Mouse (Mus musculus): Measurements from ENCODE around the gene 6330409D20Rik. TPM values are rescaled to one million over a fixed set of nuclear protein-coding genes. Genes with fewer than 3 reads are reported as not detected.

The 6330409D20Rik gene
- total RNA-seq, 2 experiments from 2014 or later: not detected

GRCm38 (mm10) chr2:32750887-32751664 is 10.3 kb upstream of the 6330409D20Rik start:
- Histone ChIP-seq H3K4me3 (peak overlapping the region; percentile 31), H3K27ac (no peak overlapping the region)
- TF ChIP-seq CTCF (IDR thresholded peaks at IDR 0.05): no peak
- intact Hi-C loops (cut with DNase I): no loop called here
- DNase-seq: no peak

GRCm38 (mm10) chr2:32750199-32750598 is 9.4 kb upstream of the 6330409D20Rik start:
- TF ChIP-seq CTCF (IDR thresholded peaks at IDR 0.05): peak; percentile 9
- Histone ChIP-seq H3K27ac (no peak overlapping the region), H3K4me3 (no peak overlapping the region)
- no peak for DNase-seq
- intact Hi-C loops (cut with DNase I): no loop called here

- no peak for TF ChIP-seq CTCF (IDR thresholded peaks at IDR 0.05)
- no peak for DNase-seq
- Histone ChIP-seq H3K27ac (no peak overlapping the region), H3K4me3 (no peak overlapping the region)
- intact Hi-C loops (cut with DNase I): no loop called here
These were observed 8.3 kb upstream of the 6330409D20Rik start for GRCm38 (mm10) chr2:32749082-32749481.

- TF ChIP-seq CTCF (IDR thresholded peaks at IDR 0.05): no peak
- intact Hi-C loops (cut with DNase I): no loop called here
These were observed 3.6 kb upstream of the 6330409D20Rik start for GRCm38 (mm10) chr2:32744272-32744982.

GRCm38 (mm10) chr2:32742173-32742531 is 1.3 kb upstream of the 6330409D20Rik start:
- DNase-seq: no peak
- intact Hi-C loops (cut with DNase I): no loop called here
- H3K27ac ChIP-seq: no peak overlapping the region
- TF ChIP-seq CTCF (IDR thresholded peaks at IDR 0.05): no peak
- peak overlapping the region; percentile 67 for H3K4me3 ChIP-seq

More at GRCm38 (mm10) chr2:32744272-32744982, 3.6 kb upstream of the 6330409D20Rik start:
- Histone ChIP-seq H3K27ac (no peak overlapping the region), H3K4me3 (no peak overlapping the region)
- no peak for DNase-seq

GRCm38 (mm10) chr2:32741273-32742172 is 707 bp upstream of the 6330409D20Rik start:
- Histone ChIP-seq H3K27ac (peak overlapping the region; percentile 28; the same call in 1 of the 2 replicates), H3K4me3 (peak overlapping the region; percentile 67)
- TF ChIP-seq CTCF (IDR thresholded peaks at IDR 0.05): no peak
- DNase-seq: peak; percentile 61
- intact Hi-C loops (cut with DNase I): no loop called here

GRCm38 (mm10) chr2:32739311-32739710 is 1.5 kb downstream of the 6330409D20Rik start:
- no peak for DNase-seq
- Histone ChIP-seq H3K4me3 (no peak overlapping the region; the same call in 1 of the 2 replicates), H3K27ac (peak overlapping the region; percentile 1; the same call in 1 of the 2 replicates)
- no peak for TF ChIP-seq CTCF (IDR thresholded peaks at IDR 0.05)
- intact Hi-C loops (cut with DNase I): no loop called here

GRCm38 (mm10) chr2:32737008-32737407 is 3.8 kb downstream of the 6330409D20Rik start:
- intact Hi-C loops (cut with DNase I): no loop called here
- Histone ChIP-seq H3K27ac (peak overlapping the region; percentile 75), H3K4me3 (peak overlapping the region; percentile 37)
- DNase-seq: no peak
- no peak for TF ChIP-seq CTCF (IDR thresholded peaks at IDR 0.05)

GRCm38 (mm10) chr2:32736306-32736829 is 4.4 kb downstream of the 6330409D20Rik start:
- Histone ChIP-seq H3K4me3 (peak overlapping the region; percentile 48), H3K27ac (peak overlapping the region; percentile 75)
- no peak for DNase-seq
- intact Hi-C loops (cut with DNase I): no loop called here
- TF ChIP-seq CTCF (IDR thresholded peaks at IDR 0.05): no peak

- Histone ChIP-seq H3K4me3 (peak overlapping the region; percentile 48), H3K27ac (peak overlapping the region; percentile 75)
- peak; percentile 62 for DNase-seq
- no peak for TF ChIP-seq CTCF (IDR thresholded peaks at IDR 0.05)
- intact Hi-C loops (cut with DNase I): no loop called here
These were observed 5.9 kb downstream of the 6330409D20Rik start for GRCm38 (mm10) chr2:32734933-32735332.

- intact Hi-C loops (cut with DNase I): no loop called here
- Histone ChIP-seq H3K4me3 (peak overlapping the region; percentile 36), H3K27ac (peak overlapping the region; percentile 75)
- no peak for TF ChIP-seq CTCF (IDR thresholded peaks at IDR 0.05)
- no peak for DNase-seq
These were observed 6.3 kb downstream of the 6330409D20Rik start for GRCm38 (mm10) chr2:32734480-32734879.

- Histone ChIP-seq H3K27ac (peak overlapping the region; percentile 87), H3K4me3 (peak overlapping the region; percentile 79)
- no peak for TF ChIP-seq CTCF (IDR thresholded peaks at IDR 0.05)
- intact Hi-C loops (cut with DNase I): no loop called here
- DNase-seq: no peak
These were observed 8.1 kb downstream of the 6330409D20Rik start for GRCm38 (mm10) chr2:32732695-32733094.

Measured in gastrocnemius, adult 2 months (tissue).